Mouse (Mus musculus): ENCODE data around the gene Naaa.

Naaa gene

DNA sequence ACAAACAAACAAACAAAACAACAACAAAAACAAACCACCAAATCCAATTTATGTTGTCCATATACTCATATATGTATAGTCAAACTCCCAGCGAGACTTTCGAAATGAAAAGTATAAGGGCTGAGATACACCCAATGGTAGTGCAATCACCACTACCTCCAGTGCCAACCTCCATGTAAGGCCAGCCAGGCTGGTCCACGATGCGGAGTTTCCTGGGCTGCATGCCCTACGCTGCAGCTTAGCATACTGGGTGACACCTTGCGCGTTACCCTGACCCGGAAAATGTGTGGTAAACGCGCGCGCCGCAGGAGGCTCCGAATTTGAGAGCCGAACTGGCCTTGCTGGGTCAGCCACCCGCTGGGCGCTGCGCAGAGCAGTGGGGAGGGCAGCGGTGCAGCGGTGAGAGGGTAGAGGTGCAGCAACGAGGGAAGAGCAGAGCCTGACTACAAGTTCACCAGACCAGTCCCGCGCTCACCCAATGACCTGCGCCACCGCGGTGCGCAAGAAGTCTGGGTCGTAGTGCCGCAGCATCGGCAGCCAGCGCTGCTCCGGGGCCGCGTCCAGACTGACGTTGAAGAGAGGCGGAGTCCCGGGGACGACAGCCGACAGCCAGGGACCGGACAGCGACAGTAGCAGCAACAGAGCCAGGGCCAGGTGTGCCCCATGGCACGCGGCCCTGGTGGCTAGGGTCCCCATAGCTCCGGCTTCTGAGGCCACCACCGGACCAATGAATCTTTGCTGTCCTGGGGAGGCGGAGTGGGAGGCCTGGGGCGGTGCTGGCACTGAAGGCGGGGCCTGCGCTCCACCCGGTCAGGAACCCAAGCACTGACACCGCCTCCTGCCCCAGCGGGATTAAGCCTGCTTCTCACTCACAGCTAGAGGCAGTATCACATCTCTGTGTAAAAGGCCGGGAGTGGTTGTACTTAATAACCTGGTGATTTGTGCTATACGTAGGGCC is at the start of gene Naaa:
Gene Naaa, minus strand, starts transcription at position 734 of the 958 bp plus-strand sequence.
- peak; percentile 80 for DNase-seq

- no peak for DNase-seq
These were observed 49.4 kb upstream of the Naaa start for GRCm38 (mm10) chr5:92327367-92327766.

- DNase-seq = no peak
These were observed 45.3 kb upstream of the Naaa start for GRCm38 (mm10) chr5:92323264-92323663.

DNA sequence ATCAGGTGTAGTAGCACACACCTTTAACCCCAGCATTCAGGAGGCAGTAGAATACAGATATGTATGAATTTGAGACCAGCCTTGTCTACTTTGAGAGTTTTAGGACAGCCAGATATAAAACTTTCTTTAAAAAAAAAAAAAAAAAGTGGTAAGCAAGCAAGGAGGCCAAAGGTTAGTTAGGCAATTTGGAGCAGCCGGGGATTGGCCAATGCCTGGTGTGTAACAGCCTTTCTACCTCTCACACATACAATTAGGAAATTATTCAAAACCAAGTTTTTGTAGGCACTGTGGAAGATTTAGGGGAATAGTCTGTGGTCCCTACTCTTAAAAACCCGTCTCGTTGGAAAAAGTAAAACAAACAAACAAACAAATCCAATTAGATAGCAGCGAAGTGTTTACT is 44.6 kb upstream of the Naaa start:
- no peak for DNase-seq

DNA sequence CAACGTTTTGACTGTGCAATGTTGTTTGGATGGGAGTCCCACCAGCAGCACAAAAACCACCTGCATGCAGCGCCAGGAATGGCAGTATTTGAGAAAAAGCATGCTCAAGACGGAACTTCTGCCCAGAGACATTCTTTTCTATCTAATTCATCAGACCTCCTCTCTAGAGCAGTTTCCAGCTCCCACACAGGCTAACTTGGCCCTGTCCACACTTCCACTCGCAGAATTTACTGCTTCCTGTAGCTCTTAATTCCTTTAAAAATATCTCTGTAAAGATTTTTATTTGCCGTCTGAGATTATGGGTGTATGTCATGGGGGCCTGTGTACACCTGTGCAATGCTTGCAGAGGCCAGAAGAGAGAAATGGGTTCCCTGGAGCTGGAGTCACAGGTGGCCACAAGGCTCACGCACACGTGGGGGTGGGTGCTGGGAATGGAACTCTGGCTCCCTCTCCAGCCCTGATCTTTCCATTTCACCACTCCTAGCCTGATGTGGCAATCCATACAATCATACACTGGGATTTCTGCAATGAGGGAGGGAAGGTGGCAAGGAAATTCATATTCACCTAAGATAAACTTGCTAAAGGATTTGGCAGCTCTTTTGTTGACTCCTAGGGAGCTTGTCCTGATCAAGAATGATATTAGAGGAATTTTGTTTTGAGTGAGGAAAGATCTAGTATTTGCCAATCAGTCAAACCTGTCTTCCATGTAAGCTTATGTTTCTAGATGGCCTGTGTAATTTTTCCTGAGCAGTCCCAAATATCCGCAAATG is 43.8 kb upstream of the Naaa start:
- no peak for DNase-seq

DNA sequence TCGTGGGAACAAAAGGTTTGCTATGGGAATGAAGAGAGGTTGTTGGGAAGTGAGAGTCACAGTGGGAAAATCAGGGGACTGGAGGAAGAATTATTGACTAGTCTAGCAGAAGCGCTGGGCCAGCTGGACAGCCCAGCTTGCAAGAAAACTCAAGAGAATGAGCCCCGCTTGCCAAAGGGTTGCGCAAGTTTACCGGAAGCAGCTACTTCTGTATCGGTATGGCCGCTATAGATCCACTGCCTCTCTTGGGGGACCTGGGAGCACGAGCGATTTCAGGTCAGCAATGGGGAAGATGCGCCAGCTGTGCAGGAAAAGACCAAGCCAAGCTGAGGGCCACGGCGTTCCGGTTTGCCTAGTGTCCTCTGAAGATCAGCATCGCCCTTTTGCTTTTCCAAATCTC is 40.6 kb upstream of the Naaa start:
- DNase-seq = no peak

DNA sequence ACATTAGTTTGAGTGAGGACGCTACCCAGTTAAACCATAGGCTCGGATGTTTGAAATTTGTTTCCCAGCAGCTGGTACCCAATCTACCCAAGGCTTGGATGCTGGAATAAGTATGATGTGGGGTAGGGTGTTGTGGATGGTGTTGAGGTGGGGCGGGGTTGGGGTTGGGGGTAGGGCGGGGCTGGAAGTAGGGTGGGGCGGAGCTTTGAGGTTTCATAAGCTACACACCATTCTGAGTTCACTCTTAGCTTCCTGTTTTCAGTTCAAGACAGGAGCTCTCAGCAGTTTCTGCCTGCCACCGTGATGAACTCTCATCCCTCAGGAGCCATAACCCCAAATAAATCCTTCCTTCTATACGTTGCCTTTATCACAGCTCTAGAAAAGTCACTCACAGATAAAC is 40.1 kb upstream of the Naaa start:
- DNase-seq = no peak

- DNase-seq = no peak
These were observed 35.8 kb upstream of the Naaa start for GRCm38 (mm10) chr5:92313776-92314175.

GRCm38 (mm10) chr5:92312046-92312715 is 34.2 kb upstream of the Naaa start:
- peak; percentile 84 for DNase-seq

GRCm38 (mm10) chr5:92309681-92310511 is 31.9 kb upstream of the Naaa start, which contains the start of gene Sdad1:
Sdad1 (minus strand) TSS chr5:92310479.
- peak; percentile 91 for DNase-seq

DNA sequence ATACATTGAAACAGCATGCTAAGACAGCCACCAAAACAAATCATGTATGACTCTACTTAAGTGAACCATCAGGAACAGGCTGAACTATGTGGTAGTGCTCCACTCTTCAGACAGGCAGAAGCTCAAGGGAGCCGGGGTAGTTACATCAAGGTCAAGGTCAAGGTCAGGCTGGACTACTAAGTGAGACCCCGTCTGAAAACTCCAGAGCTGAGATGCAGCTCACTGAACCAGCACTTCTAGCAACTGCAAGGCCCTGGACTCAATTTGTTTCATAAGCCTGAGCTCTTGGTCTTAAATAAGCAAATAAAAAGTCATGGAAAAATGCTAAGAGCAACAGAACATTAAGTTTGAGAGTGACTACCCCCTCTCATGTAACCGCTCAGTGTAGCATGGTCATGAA is 26.3 kb upstream of the Naaa start:
- DNase-seq = no peak

- DNase-seq = no peak
These were observed 24.3 kb upstream of the Naaa start for GRCm38 (mm10) chr5:92302149-92302840.

DNA sequence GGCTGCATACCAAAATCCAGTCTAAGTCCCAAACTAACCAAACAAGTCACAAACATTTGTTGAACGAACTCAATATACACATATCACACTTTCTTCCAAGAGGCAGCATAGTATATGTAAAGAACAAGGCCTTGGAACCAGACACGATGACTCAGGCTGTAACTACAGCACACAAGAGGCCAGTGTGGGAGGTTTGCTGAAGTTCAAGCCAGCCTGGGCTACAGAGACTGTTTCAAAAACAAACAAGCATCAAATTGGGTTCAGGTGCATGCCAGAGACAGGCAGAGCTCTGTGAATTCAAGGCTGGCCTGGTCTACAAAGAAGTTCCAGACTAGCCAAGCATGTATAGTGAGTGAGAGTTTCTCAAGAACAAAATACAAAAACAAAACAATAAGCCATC is 16.6 kb upstream of the Naaa start:
- no peak for DNase-seq

DNA sequence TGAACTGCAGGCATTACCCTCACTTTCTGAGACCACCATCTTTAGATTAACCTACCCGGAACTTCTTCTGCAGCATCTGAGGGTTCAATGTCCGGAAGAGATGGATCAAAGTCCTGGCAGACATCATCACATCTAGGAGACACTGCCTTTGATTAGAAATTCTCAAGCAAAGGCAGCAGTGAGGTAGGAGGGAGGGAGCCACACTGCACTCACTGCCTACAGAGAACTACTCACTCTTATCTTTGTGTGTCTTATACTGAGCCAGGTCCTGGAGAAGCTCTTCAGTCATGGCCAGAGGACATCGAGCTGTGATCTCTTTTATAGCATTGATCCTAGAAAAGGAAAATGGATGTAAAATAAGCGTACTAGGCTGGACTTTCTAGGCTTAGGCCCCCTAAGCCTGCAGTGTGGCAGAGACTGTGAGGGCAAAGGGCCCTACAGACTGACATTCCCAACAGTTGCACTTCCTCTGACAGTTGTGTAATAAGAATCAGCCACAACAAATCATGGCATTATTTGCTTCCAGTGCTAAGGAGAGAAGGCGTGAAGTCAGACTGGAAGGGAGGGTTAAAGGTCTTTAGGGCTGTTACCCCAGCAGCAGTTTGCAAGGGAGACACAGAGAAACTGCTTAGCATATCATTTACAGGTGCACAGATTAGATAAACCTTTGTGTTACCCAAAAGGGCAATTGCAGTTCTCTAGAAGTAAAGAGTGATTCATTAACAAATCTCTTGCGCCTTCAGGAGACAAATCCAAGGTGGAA is 13.9 kb upstream of the Naaa start:
- no peak for DNase-seq

DNA sequence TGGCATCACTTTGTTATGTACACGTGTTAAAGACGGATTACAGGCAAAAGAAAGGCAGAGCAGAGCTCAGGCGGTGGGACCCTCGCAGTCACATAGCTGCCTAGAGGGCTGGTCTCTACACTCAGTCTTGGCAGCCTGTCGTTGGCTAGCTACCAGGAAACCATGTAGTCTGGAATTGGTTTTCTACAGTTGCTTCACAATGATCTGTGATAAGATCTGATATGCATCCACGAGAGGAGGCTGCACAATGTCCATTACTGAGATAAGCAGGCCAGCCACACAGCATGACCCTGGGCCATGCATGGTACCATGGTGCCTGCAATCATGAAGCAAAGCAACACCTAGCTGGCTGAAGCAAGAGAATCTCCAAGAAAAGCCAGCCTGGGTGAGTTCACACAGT is 9.9 kb upstream of the Naaa start:
- DNase-seq = no peak

GRCm38 (mm10) chr5:92283107-92283506 is 5.1 kb upstream of the Naaa start:
- DNase-seq = no peak

GRCm38 (mm10) chr5:92282571-92282970 is 4.6 kb upstream of the Naaa start:
- no peak for DNase-seq

DNA sequence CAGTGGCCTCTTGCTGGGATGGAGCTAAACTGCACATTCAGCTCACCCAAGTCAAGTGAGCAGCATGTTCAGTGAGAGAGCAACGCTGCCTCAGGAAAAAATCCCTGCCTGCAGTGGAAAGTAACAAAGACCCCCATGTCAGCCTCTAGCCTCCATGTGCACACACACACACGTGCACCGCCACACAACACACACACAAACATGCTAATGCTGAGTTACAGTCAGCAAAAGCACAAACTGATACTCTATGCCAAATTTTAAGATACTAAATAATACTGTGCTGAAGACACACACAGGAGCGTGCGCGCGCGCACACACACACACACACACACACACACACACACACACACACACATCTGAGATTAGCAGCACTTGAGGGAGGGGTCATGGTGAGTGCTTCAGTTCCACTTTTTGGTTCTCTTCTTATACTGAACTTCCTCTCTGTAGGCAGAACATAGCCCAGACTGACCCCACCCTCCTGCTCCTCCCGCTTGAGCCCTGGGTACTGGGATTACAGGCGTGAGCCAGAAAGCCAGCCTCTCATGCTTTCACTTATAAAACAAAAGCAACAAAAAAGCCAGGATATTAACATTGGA is 1.1 kb upstream of the Naaa start:
- DNase-seq = no peak

DNA sequence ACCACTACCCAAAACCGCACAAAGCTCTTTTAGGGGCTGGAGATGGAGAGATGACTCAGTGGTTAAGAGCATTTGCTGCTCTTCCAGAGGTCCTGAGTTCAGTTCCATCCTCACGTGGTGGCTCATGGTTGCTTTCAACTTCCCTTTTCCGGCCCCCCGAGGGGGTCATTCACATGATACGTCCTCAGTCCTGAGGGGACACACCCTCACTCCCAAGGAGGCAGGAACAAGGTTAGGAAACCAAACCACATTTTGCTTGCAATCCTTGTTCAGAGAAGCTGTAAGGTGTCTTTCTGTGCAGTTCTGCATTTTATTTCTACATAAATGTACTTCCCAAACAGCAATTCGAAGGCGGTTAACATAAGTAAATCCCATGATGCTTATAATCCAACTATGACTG is 7.5 kb downstream of the Naaa start:
- DNase-seq = no peak

GRCm38 (mm10) chr5:92263761-92264359 is 14.1 kb downstream of the Naaa start:
- DNase-seq = no peak

Data from thymus, postnatal 25 days (tissue).